Mouse (Mus musculus) midbrain, postnatal 0 days (tissue): ENCODE results near the gene Nppc. TPM values are rescaled to one million over a fixed set of nuclear protein-coding genes. Genes with fewer than 3 reads are reported as not detected.

Source experiments
- ATAC-seq: fragments of 200-750 bp; cut with Nextera tagmentation; 2 replicates; pipeline ENCODE4 v1.8.0; 2017; ENCODE audit warnings: moderate number of reproducible peaks, mild to moderate bottlenecking, moderate TSS enrichment, moderate library complexity; ENCODE audit not compliant: low FRiP score
- DNase-seq: peaks from one replicate; pipeline ENCODE4 v3.0.0-alpha.2; 2015; ENCODE audit warnings: low spot score
- H3K27ac ChIP-seq: fragments of 300-500 bp; sonication (generic); 2 replicates; pipeline ENCODE4 v1.5.1; 2014; ENCODE audit warnings: low read depth, mild to moderate bottlenecking, low read length, mixed read lengths
- H3K27me3 ChIP-seq: fragments of 300-500 bp; sonication (generic); 2 replicates; pipeline ENCODE4 v1.6.1; 2014; ENCODE audit warnings: low read length, control low read depth, mixed read lengths; ENCODE audit not compliant: insufficient read depth
- H3K36me3 ChIP-seq: fragments of 300-500 bp; sonication (generic); 2 replicates; pipeline ENCODE4 v1.6.1; 2014; ENCODE audit warnings: low read length, control low read depth, mixed read lengths; ENCODE audit not compliant: insufficient read depth
- H3K4me1 ChIP-seq: fragments of 300-500 bp; sonication (generic); 2 replicates; pipeline ENCODE4 v1.6.1; 2014; ENCODE audit warnings: mild to moderate bottlenecking, control low read depth, antibody characterized with exemption, low read length, mixed read lengths; ENCODE audit not compliant: insufficient read depth
- H3K4me2 ChIP-seq: fragments of 300-500 bp; sonication (generic); 2 replicates; pipeline ENCODE4 v1.6.1; 2014; ENCODE audit warnings: low read depth, mild to moderate bottlenecking, low read length, mixed read lengths; ENCODE audit not compliant: poor library complexity, severe bottlenecking
- H3K4me3 ChIP-seq: fragments of 300-500 bp; sonication (generic); 2 replicates; pipeline ENCODE4 v1.5.1; 2014; ENCODE audit warnings: low read depth, mild to moderate bottlenecking, low read length, moderate library complexity
- H3K9ac ChIP-seq: fragments of 300-500 bp; sonication (generic); replicated peaks from 2 replicates; pipeline ENCODE4 v1.6.1; 2014; ENCODE audit warnings: mild to moderate bottlenecking, low read length, moderate library complexity, mixed read lengths; ENCODE audit not compliant: poor library complexity, severe bottlenecking
- H3K9me3 ChIP-seq: fragments of 300-500 bp; sonication (generic); 2 replicates; pipeline ENCODE4 v1.6.1; 2016; ENCODE audit warnings: low read length, control low read depth
- CTCF ChIP-seq: IDR thresholded peaks from 2 replicates; pipeline ENCODE4 v1.5.1; 2016; ENCODE audit warnings: antibody characterized with exemption, mild to moderate bottlenecking
- WGBS: fragments of 180-500 bp; shearing (Covaris S2); extraction: QIAGEN DNeasy Blood & Tissue Kit; methylation state at CpG from one replicate; pipeline ENCODE4 v1.1.7; 2014; 5-methylcytosine and 5-hydroxymethylcytosine counted together
- polyA plus RNA-seq: library from polyadenylated mRNA; unstranded; fragments of >200 nt; fragmentation: Nextera tagmentation; extraction: Ambion mirVana; gene quantifications from 2 replicates; pipeline ENCODE4 v1.2.1, GENCODE M21; 2015
- total RNA-seq: library from RNA; depleted of rRNA; stranded (reverse); fragments of >200 nt; gene quantifications from 2 replicates; pipeline ENCODE4 v1.2.3, GENCODE M21; 2014

Nppc gene
- total and polyA plus RNA-seq, 2 experiments from 2014 or later = 4.3 to 6.6 TPM

- ATAC-seq = no peak
- H3K27me3 ChIP-seq = no peaks in the 10 kb centered on the region
- H3K9ac ChIP-seq = no peak overlapping the region
- H3K36me3 ChIP-seq = no peaks in the 10 kb centered on the region
- no peak for TF ChIP-seq CTCF
- H3K27ac ChIP-seq = no peak overlapping the region
- WGBS = 75% methylated on average over 6 of the region's 6 CpGs
- no peaks in the 10 kb centered on the region for H3K9me3 ChIP-seq
- no peaks in the 10 kb centered on the region for H3K4me1 ChIP-seq
- DNase-seq = no peak
- no peak overlapping the region for H3K4me3 ChIP-seq
- no peak overlapping the region for H3K4me2 ChIP-seq
Observed at GRCm38 (mm10) chr1:86632732-86633380, 37.5 kb downstream of the Nppc start.

- 83% methylated on average over 4 of the region's 4 CpGs for WGBS
- Histone ChIP-seq H3K4me2 (no peak overlapping the region), H3K9me3 (no peaks in the 10 kb centered on the region), H3K36me3 (no peaks in the 10 kb centered on the region), H3K4me1 (no peaks in the 10 kb centered on the region), H3K9ac (no peak overlapping the region), H3K27ac (no peak overlapping the region), H3K27me3 (no peaks in the 10 kb centered on the region), H3K4me3 (no peak overlapping the region)
- no peak for TF ChIP-seq CTCF
- DNase-seq = no peak
- no peak for ATAC-seq
Observed at GRCm38 (mm10) chr1:86630527-86630926, 39.8 kb downstream of the Nppc start.

- Histone ChIP-seq H3K9me3 (no peaks in the 10 kb centered on the region), H3K27me3 (no peaks in the 10 kb centered on the region), H3K4me2 (no peak overlapping the region), H3K27ac (no peak overlapping the region), H3K4me1 (no peaks in the 10 kb centered on the region), H3K36me3 (no peaks in the 10 kb centered on the region), H3K4me3 (no peak overlapping the region), H3K9ac (no peak overlapping the region)
- TF ChIP-seq CTCF = no peak
- no peak for ATAC-seq
- 46% methylated on average over 4 of the region's 4 CpGs for WGBS
- no peak for DNase-seq
Observed at GRCm38 (mm10) chr1:86629936-86630335, 40.4 kb downstream of the Nppc start.

- 85% methylated on average over 3 of the region's 3 CpGs for WGBS
- TF ChIP-seq CTCF = no peak
- no peak overlapping the region for H3K4me2 ChIP-seq
- no peaks in the 10 kb centered on the region for H3K9me3 ChIP-seq
- H3K4me3 ChIP-seq = no peak overlapping the region
- no peak overlapping the region for H3K27ac ChIP-seq
- no peaks in the 10 kb centered on the region for H3K36me3 ChIP-seq
- H3K4me1 ChIP-seq = no peaks in the 10 kb centered on the region
- no peaks in the 10 kb centered on the region for H3K27me3 ChIP-seq
- DNase-seq = no peak
- ATAC-seq = no peak
- no peak overlapping the region for H3K9ac ChIP-seq
Observed at GRCm38 (mm10) chr1:86628270-86628669, 42.1 kb downstream of the Nppc start.

- ATAC-seq (no peak), DNase-seq (no peak)
- WGBS = 75% methylated on average over 16 of the region's 16 CpGs
- Histone ChIP-seq H3K9me3 (no peaks in the 10 kb centered on the region), H3K9ac (no peak overlapping the region), H3K36me3 (no peaks in the 10 kb centered on the region), H3K4me3 (no peak overlapping the region), H3K4me2 (no peak overlapping the region), H3K27ac (no peak overlapping the region), H3K27me3 (no peaks in the 10 kb centered on the region), H3K4me1 (no peaks in the 10 kb centered on the region)
- TF ChIP-seq CTCF = no peak
Observed at GRCm38 (mm10) chr1:86623001-86624000, 47.1 kb downstream of the Nppc start.

- no peak overlapping the region for H3K4me3 ChIP-seq
- H3K4me2 ChIP-seq = no peak overlapping the region
- H3K4me1 ChIP-seq = no peaks in the 10 kb centered on the region
- ATAC-seq (no peak), DNase-seq (no peak)
- H3K27me3 ChIP-seq = no peaks in the 10 kb centered on the region
- no peak overlapping the region for H3K27ac ChIP-seq
- TF ChIP-seq CTCF = no peak
- no peaks in the 10 kb centered on the region for H3K36me3 ChIP-seq
- no peak overlapping the region for H3K9ac ChIP-seq
- H3K9me3 ChIP-seq = no peaks in the 10 kb centered on the region
- WGBS = 56% methylated on average over 2 of the region's 2 CpGs
Observed at GRCm38 (mm10) chr1:86622296-86622695, 48.1 kb downstream of the Nppc start.
